Mouse (Mus musculus) limb, embryonic 14.5 days (tissue): ENCODE results near the gene Syk. TPM values are rescaled to one million over a fixed set of nuclear protein-coding genes. Genes with fewer than 3 reads are reported as not detected.

ENCODE experiments used
- ATAC-seq: fragments of 200-750 bp; cut with Nextera tagmentation; 2 replicates; pipeline ENCODE4 v1.8.0; 2017; ENCODE audit warnings: low read depth, moderate number of reproducible peaks, moderate TSS enrichment; ENCODE audit not compliant: low FRiP score
- DNase-seq: peaks from one replicate; pipeline ENCODE4 v3.0.0-alpha.2; 2015; ENCODE audit warnings: low spot score
- H3K27ac ChIP-seq: fragments of 300-500 bp; sonication (generic); replicated peaks from 2 replicates; pipeline ENCODE4 v1.5.1; 2014; ENCODE audit warnings: low read depth, mild to moderate bottlenecking, low read length, moderate library complexity, mixed read lengths
- H3K27me3 ChIP-seq: fragments of 300-500 bp; sonication (generic); 2 replicates; pipeline ENCODE4 v1.6.1; 2014; ENCODE audit warnings: low read length, mixed read lengths; ENCODE audit not compliant: control insufficient read depth, insufficient read depth
- H3K36me3 ChIP-seq: fragments of 300-500 bp; sonication (generic); 2 replicates; pipeline ENCODE4 v1.6.1; 2014; ENCODE audit warnings: mild to moderate bottlenecking, low read length, moderate library complexity, mixed read lengths; ENCODE audit not compliant: control insufficient read depth, insufficient read depth
- H3K4me1 ChIP-seq: fragments of 300-500 bp; sonication (generic); 2 replicates; pipeline ENCODE4 v1.6.1; 2014; ENCODE audit warnings: antibody characterized with exemption, low read length, mixed read lengths; ENCODE audit not compliant: control insufficient read depth, insufficient read depth
- H3K4me2 ChIP-seq: fragments of 300-500 bp; sonication (generic); replicated peaks from 2 replicates; pipeline ENCODE4 v1.6.1; 2014; ENCODE audit warnings: low read depth, mild to moderate bottlenecking, low read length, moderate library complexity; ENCODE audit not compliant: severe bottlenecking
- H3K4me3 ChIP-seq: fragments of 300-500 bp; sonication (generic); replicated peaks from 2 replicates; pipeline ENCODE4 v1.5.1; 2014; ENCODE audit warnings: low read length
- H3K9ac ChIP-seq: fragments of 300-500 bp; sonication (generic); 2 replicates; pipeline ENCODE4 v1.6.1; 2014; ENCODE audit warnings: mild to moderate bottlenecking, low read depth, low read length, moderate library complexity; ENCODE audit not compliant: severe bottlenecking
- H3K9me3 ChIP-seq: fragments of 300-500 bp; sonication (generic); 2 replicates; pipeline ENCODE4 v1.6.1; 2016; ENCODE audit warnings: low read length; ENCODE audit not compliant: control insufficient read depth
- POLR2A ChIP-seq: fragments of 200-500 bp; IDR thresholded peaks from 2 replicates; pipeline ENCODE4 v1.8.0; 2012; ENCODE audit warnings: inconsistent platforms, mild to moderate bottlenecking, moderate library complexity, borderline replicate concordance; ENCODE audit not compliant: insufficient read depth, insufficient read length; ENCODE audit errors: extremely low read depth
- WGBS: fragments of 180-500 bp; shearing (Covaris S2); extraction: QIAGEN DNeasy Blood & Tissue Kit; methylation state at CpG from one replicate; pipeline ENCODE4 v1.1.7; 2014; 5-methylcytosine and 5-hydroxymethylcytosine counted together
- polyA plus RNA-seq, 2 experiments: library from polyadenylated mRNA; depleted of rRNA in 1 of 2; stranded (reverse) in 1 of 2; unstranded in 1 of 2; fragments of >200 nt; fragmentation: Nextera tagmentation in 1 of 2; extraction: Ambion mirVana in 1 of 2; gene quantifications; 2 replicates each; pipeline versions ENCODE4 v1.2.1 to v1.2.3; 2012 to 2014

Gene Syk
- polyA plus RNA-seq, 2 experiments: 3.3 to 3.5 TPM

DNA sequence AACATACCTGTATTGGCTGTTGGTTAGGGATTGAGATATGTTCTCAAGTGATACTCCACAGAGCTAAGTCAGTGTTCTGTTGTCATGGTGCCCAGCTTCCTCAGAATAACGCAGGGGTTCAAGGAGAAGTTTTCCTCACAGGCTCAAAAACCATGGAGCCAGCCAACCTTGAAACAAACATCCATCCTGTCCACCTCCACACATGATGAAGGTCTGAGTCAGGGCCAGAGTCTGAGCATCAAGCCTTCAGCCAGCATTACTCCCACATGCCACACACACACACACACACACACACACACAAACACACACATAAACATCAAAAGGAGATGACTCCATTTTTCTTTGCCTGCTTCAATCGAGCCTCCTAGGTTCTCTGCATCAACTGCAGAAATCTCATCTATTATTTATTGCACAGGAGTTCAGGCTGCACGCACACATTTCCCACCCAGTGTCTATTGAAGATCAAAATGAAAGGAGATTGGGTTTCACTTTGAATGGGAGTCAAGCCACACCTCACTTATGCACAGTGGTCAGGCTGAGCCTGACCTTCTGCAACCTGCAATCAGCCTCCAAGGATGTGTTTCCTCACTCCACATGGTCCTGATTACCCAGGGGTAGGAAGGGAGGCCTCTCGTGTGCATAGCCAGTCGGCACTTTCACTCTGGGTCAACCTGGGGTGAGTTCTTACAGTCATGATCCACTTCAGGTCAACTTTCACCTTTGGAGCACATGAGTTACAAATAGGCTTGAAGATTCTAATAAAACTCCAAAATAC, 93.9 kb downstream of the Syk start:
- DNase-seq: no peak
- H3K4me1 ChIP-seq: no peaks in the 10 kb centered on the region

DNA sequence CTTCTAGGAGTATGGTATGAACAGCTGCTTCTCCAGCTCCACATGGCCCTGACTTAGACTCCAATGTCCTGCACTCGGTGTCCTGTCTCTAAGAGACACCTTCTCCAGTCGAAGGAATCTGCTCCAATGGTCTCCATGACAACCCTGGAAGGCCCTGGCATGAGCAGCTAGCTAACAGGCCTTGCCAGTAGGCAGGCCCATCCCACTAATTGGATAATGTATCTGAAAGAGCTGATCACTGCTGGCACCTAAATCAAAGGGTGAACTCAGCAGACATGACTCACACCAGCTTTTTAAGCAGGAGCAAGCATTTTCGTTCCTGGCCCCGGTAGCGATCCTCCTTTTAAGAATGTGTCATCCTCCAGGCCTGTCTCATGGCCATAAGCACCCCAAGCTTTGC, 96.9 kb downstream of the Syk start:
- DNase-seq (no peak), ATAC-seq (no peak)
- H3K4me2 ChIP-seq: no peak overlapping the region
- H3K36me3 ChIP-seq: no peaks in the 10 kb centered on the region
- no peaks in the 10 kb centered on the region for H3K4me1 ChIP-seq
- H3K4me3 ChIP-seq: no peak overlapping the region
- no peak overlapping the region for H3K27ac ChIP-seq
- no peak for TF ChIP-seq POLR2A
- WGBS: 70% methylated on average over 5 of the region's 5 CpGs
- no peaks in the 10 kb centered on the region for H3K27me3 ChIP-seq
- H3K9me3 ChIP-seq: no peaks in the 10 kb centered on the region
- no peak overlapping the region for H3K9ac ChIP-seq

More for the DNA sequence above, 93.9 kb downstream of the Syk start:
- no peak overlapping the region for H3K27ac ChIP-seq
- H3K4me2 ChIP-seq: no peak overlapping the region
- no peak for ATAC-seq
- no peaks in the 10 kb centered on the region for H3K36me3 ChIP-seq
- no peak overlapping the region for H3K4me3 ChIP-seq
- 35% methylated on average over 5 of the region's 5 CpGs for WGBS
- no peak overlapping the region for H3K9ac ChIP-seq
- H3K9me3 ChIP-seq: no peaks in the 10 kb centered on the region
- H3K27me3 ChIP-seq: no peaks in the 10 kb centered on the region
- no peak for TF ChIP-seq POLR2A

DNA sequence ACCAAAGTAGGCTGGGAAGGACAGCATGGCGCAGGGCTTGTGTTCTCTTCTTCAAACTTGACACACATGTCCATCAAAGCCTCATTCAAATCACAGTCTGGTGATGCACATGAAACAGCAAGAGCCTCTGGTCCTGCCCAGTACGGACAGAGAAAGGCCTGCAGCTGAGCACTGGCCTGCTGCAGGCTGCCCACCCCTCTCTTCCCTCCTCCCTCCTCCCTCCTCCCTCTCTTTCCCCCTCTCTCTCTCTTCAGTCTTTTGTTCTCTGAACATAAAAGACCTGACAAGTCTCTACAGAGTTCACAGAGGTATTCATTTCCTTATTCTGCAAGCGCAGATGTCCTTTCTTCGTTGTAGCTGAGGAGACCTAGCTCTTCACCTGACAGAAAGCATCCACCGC, 99.1 kb downstream of the Syk start:
- Histone ChIP-seq H3K27ac (no peak overlapping the region), H3K4me1 (no peaks in the 10 kb centered on the region), H3K9ac (no peak overlapping the region), H3K4me3 (no peak overlapping the region), H3K9me3 (no peaks in the 10 kb centered on the region), H3K27me3 (no peaks in the 10 kb centered on the region), H3K4me2 (no peak overlapping the region), H3K36me3 (no peaks in the 10 kb centered on the region)
- TF ChIP-seq POLR2A: no peak
- 76% methylated on average over 5 of the region's 5 CpGs for WGBS
- ATAC-seq (no peak), DNase-seq (no peak)

- no peak overlapping the region for H3K4me3 ChIP-seq
- no peak overlapping the region for H3K27ac ChIP-seq
- no peaks in the 10 kb centered on the region for H3K36me3 ChIP-seq
- no peak for TF ChIP-seq POLR2A
- no peaks in the 10 kb centered on the region for H3K4me1 ChIP-seq
- DNase-seq (no peak), ATAC-seq (no peak)
- H3K9me3 ChIP-seq: no peaks in the 10 kb centered on the region
- H3K4me2 ChIP-seq: no peak overlapping the region
- H3K9ac ChIP-seq: no peak overlapping the region
- 85% methylated on average over 13 of the region's 13 CpGs for WGBS
- no peaks in the 10 kb centered on the region for H3K27me3 ChIP-seq
These were observed 107.5 kb downstream of the Syk start for GRCm38 (mm10) chr13:52690425-52690824.

DNA sequence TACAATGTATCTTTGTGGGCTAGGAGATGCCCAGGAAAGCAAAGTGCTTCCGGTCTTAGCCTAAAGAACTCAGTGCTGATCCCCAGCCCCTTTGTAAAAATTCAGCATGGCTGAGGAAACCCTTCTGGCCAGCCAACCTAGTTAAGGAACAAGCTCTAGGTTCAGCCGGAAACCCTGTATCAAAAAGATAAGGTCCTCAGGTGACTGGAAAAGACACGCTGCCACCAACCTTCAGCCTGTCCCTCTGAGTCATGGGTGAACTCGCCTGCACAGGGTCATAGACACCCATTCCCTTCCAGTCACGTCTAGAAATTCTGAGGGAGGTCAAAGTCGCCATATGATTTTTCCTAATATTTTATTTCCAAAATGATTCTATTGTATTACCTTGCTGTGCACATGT, 109.3 kb downstream of the Syk start:
- no peak for DNase-seq
- Histone ChIP-seq H3K9me3 (no peaks in the 10 kb centered on the region), H3K27me3 (no peaks in the 10 kb centered on the region), H3K36me3 (no peaks in the 10 kb centered on the region), H3K4me2 (no peak overlapping the region), H3K4me1 (no peaks in the 10 kb centered on the region), H3K4me3 (no peak overlapping the region), H3K27ac (no peak overlapping the region), H3K9ac (no peak overlapping the region)
- 89% methylated on average over 6 of the region's 6 CpGs for WGBS
- no peak for ATAC-seq
- TF ChIP-seq POLR2A: no peak

GRCm38 (mm10) chr13:52694857-52695256, 111.9 kb downstream of the Syk start:
- WGBS: 81% methylated on average over 6 of the region's 6 CpGs
- Histone ChIP-seq H3K4me1 (no peaks in the 10 kb centered on the region), H3K27ac (no peak overlapping the region), H3K4me3 (no peak overlapping the region), H3K9ac (no peak overlapping the region), H3K9me3 (no peaks in the 10 kb centered on the region), H3K27me3 (no peaks in the 10 kb centered on the region), H3K4me2 (no peak overlapping the region), H3K36me3 (no peaks in the 10 kb centered on the region)
- no peak for ATAC-seq
- no peak for DNase-seq
- no peak for TF ChIP-seq POLR2A

Other genes with a start within 250 kb of the Syk start
- 0.70 and 1.2 TPM in 2 replicates for gene Diras2, start 51.9 kb upstream of the Syk start, polyA plus RNA-seq (2012; rRNA removed)
- 0.15 and 0.19 TPM in 2 replicates for gene Diras2, start 51.9 kb upstream of the Syk start, polyA plus RNA-seq (2014; fragmentation: Nextera tagmentation; extraction: Ambion mirVana)